Mouse (Mus musculus) cortical plate, adult 2 months (tissue): Measurements from ENCODE around the gene Ccl26. TPM values are rescaled to one million over a fixed set of nuclear protein-coding genes. Genes with fewer than 3 reads are reported as not detected.

Experiments
- H3K27ac ChIP-seq: fragments of 200-500 bp; 2 replicates; pipeline ENCODE4 v1.5.1; 2012; ENCODE audit warnings: low read length, control low read depth, inconsistent platforms; ENCODE audit not compliant: insufficient read depth
- H3K4me1 ChIP-seq: fragments of 200-500 bp; 2 replicates; pipeline ENCODE4 v1.6.1; 2011; ENCODE audit warnings: low read length; ENCODE audit not compliant: control insufficient read depth, insufficient read depth
- H3K4me3 ChIP-seq: fragments of 200-500 bp; 2 replicates; pipeline ENCODE4 v1.5.1; 2011; ENCODE audit warnings: mild to moderate bottlenecking, low read length, control low read depth; ENCODE audit not compliant: insufficient read depth
- CTCF ChIP-seq: fragments of 200-500 bp; IDR thresholded peaks from 2 replicates; pipeline ENCODE4 v1.5.1; 2011; ENCODE audit warnings: mild to moderate bottlenecking, control low read depth, low read length; ENCODE audit not compliant: insufficient read depth; ENCODE audit errors: extremely low read depth
- POLR2A ChIP-seq: fragments of 200-500 bp; IDR thresholded peaks from 2 replicates; pipeline ENCODE4 v1.6.1; 2011; ENCODE audit warnings: mild to moderate bottlenecking, low read length, control low read depth; ENCODE audit not compliant: insufficient read depth; ENCODE audit errors: extremely low read depth
- polyA plus RNA-seq: library from polyadenylated mRNA; depleted of rRNA; stranded (reverse); fragments of >200 nt; gene quantifications from 2 replicates; pipeline ENCODE4 v1.2.3, GENCODE M21; 2012; rRNA removed

Ccl26 gene
- polyA plus RNA-seq, 1 experiment = not detected

- peak overlapping the region; percentile 56; the same call in 1 of the 2 replicates for H3K27ac ChIP-seq
- TF ChIP-seq CTCF = no peak
- H3K4me3 ChIP-seq = no peak overlapping the region
- peaks cover 9% of the 10 kb centered on the region for H3K4me1 ChIP-seq
These were observed 38.5 kb downstream of the Ccl26 start for GRCm38 (mm10) chr5:135524660-135525560.

DNA sequence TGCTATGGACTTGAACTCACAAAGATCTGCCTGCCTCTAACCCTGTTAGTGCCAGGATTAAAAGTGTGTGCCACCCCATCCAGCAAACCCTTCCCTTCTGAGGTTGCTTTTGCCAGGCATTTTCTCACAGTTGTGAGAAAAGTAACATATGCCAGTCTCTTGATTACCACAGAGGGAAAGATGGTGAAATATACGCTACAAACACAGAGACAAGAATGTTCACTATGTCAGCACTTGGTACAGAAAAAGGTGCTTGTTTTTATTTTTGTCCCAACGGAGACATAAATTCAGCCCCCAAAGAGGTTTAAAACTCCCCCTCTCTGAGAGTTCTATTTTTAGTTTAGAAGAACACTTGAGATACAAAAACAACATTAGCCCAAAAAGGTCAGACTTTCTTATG is 39.3 kb downstream of the Ccl26 start:
- Histone ChIP-seq H3K4me1 (peaks cover 9% of the 10 kb centered on the region), H3K4me3 (no peak overlapping the region), H3K27ac (0 out of 2 replicates have a peak overlapping the region, but pooled peaks have one; percentile 33)
- TF ChIP-seq POLR2A = no peak
- TF ChIP-seq CTCF = no peak

- Histone ChIP-seq H3K27ac (no peak overlapping the region), H3K4me1 (peaks cover 9% of the 10 kb centered on the region), H3K4me3 (no peak overlapping the region)
- no peak for TF ChIP-seq POLR2A
- TF ChIP-seq CTCF = no peak
These were observed 41.2 kb downstream of the Ccl26 start for GRCm38 (mm10) chr5:135522111-135522722.

DNA sequence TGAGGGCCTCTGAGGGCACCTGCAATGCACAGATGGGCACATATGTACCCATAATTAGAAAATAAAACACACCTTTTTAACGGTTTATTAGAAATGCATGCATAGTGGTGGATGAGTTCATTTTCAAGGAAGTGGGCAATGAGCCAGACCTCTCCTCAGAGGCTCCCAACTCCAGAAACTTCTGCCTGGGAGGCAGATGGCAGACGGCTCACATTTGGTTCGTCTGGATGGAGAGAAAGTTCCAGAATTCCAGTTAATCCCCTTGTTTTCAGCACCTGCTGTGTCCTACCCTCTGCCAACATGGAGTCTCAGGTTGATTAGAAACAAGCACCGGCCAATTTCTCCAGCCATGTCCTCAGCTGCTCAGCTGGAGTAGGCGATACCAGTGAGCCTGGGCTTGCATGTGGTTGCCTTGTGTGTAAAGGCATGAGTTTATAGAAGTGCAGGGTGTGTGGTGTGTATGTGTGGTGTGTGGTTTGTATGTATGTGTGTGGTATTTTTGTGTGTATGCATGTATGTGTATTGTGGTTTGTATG is 46.0 kb downstream of the Ccl26 start:
- no peak overlapping the region for H3K27ac ChIP-seq
- no peaks in the 10 kb centered on the region for H3K4me1 ChIP-seq
- no peak overlapping the region for H3K4me3 ChIP-seq
- TF ChIP-seq POLR2A (no peak), CTCF (no peak)

DNA sequence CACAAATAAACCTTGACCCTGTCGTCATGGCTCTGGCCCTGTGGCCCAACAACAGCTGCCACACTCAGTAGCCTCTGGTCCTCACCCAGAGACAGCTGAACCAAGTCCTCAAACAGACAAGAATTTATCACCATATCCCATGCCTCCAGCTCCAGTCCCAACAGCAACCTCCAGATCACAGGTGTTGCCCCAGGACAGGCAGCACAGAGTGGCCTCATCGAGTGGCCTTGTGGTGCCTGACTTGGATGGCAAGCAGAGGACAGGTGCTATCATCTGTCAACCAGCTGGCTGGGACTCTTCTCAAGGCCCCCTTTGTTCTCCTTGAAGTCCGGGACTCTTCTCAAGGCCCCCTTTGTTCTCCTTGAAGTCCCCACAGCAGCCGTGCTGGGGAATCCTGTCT is 50.2 kb downstream of the Ccl26 start:
- TF ChIP-seq CTCF (no peak), POLR2A (no peak)
- Histone ChIP-seq H3K27ac (no peak overlapping the region), H3K4me3 (no peak overlapping the region), H3K4me1 (no peaks in the 10 kb centered on the region)

GRCm38 (mm10) chr5:135511105-135511504 is 52.3 kb downstream of the Ccl26 start:
- TF ChIP-seq POLR2A (no peak), CTCF (0 out of 2 replicates have a peak, but pooled peaks have one; percentile 5)
- Histone ChIP-seq H3K27ac (no peak overlapping the region), H3K4me3 (no peak overlapping the region), H3K4me1 (peaks cover 3% of the 10 kb centered on the region; the same call in 1 of the 2 replicates)

Other genes starting within 250 kb of the Ccl26 start
- gene Fkbp6, start 213.5 kb downstream of the Ccl26 start, polyA plus RNA-seq = 0.11 and 0.13 TPM in 2 replicates
- gene Trim50, start 210.3 kb downstream of the Ccl26 start, polyA plus RNA-seq = not detected in 2 replicates
- gene Nsun5, start 193.6 kb downstream of the Ccl26 start, polyA plus RNA-seq = 33.6 and 34.4 TPM in 2 replicates
- 26.6 and 26.9 TPM in 2 replicates for gene Pom121, start 169.0 kb downstream of the Ccl26 start, polyA plus RNA-seq
- 29.1 and 30.0 TPM in 2 replicates for gene Hip1, start 18.4 kb downstream of the Ccl26 start, polyA plus RNA-seq
- 0.54 and 1.1 TPM in 2 replicates for gene Ccl24, start 9.5 kb upstream of the Ccl26 start, polyA plus RNA-seq
- gene Rhbdd2, start 69.0 kb upstream of the Ccl26 start, polyA plus RNA-seq = 83.9 and 84.9 TPM in 2 replicates
- gene Por, start 106.5 kb upstream of the Ccl26 start, polyA plus RNA-seq = 92.8 and 98.0 TPM in 2 replicates
- gene Tmem120a, start 180.9 kb upstream of the Ccl26 start, polyA plus RNA-seq = 14.4 and 15.4 TPM in 2 replicates
- gene Styxl1, start 214.8 kb upstream of the Ccl26 start, polyA plus RNA-seq = 0.13 TPM in 2 replicates
- gene Mdh2, start 214.9 kb upstream of the Ccl26 start, polyA plus RNA-seq = 486 and 499 TPM in 2 replicates
- 80.9 and 84.8 TPM in 2 replicates for gene Srrm3, start 243.3 kb upstream of the Ccl26 start, polyA plus RNA-seq